Mouse (Mus musculus) layer of hippocampus, adult 2 months (tissue): ENCODE data around the gene Tln2. TPM values are rescaled to one million over a fixed set of nuclear protein-coding genes. Genes with fewer than 3 reads are reported as not detected.

ENCODE experiments used
- DNase-seq, 2 experiments: peaks; one replicate each; pipeline ENCODE4 v3.0.0; 2022; ENCODE audit warnings: low spot score in 2 of 2
- H3K27ac ChIP-seq: fragments of 200-600 bp; 2 replicates; pipeline ENCODE4 v1.8.1; 2022
- H3K4me3 ChIP-seq: fragments of 200-600 bp; 2 replicates; pipeline ENCODE4 v1.8.1; 2022; ENCODE audit warnings: mild to moderate bottlenecking
- CTCF ChIP-seq: fragments of 200-600 bp; conservative IDR thresholded peaks from 2 replicates; pipeline ENCODE4 v1.8.1; 2022; ENCODE audit warnings: antibody characterized with exemption, mild to moderate bottlenecking, moderate library complexity
- total RNA-seq, 2 experiments: library from RNA; stranded (reverse); gene quantifications; 2 replicates each; pipeline ENCODE4 v1.2.3; 2021

Tln2 gene
- total RNA-seq, 2 experiments from 2014 or later = 95.2 to 101 TPM

DNA sequence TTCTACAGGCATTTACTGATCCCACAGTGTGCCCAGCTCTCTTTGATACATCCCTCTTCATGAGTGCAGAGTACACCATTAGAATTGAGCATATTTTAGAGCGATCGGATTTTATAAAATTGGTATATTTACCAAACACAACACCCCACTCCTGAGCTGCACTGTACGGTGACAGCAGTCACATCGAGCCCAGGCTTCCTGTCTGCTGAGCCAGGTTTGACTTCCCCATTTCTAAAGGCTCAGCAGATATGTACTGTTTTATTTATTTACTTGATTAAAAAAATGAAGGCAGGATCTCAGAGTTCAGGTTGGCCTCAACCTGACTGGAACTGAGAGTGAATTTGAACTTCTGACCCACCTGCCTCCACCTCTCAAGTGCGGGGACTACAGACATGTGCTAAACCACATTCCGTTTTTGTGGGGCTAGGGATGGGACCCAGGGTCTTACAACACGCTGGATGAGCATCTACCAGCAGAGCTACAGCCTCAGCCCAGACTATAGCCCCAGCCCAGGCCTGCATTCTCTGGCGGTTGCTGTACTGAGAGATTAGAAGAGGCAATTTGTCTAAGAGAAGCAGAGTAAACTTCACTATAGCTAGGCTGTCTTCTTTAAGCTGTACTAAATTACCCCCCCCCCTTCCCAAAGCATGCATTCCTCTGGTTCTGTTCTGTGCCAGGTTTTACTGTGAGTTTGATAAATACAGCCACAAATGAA is 292.1 kb downstream of the Tln2 start:
- no peak for DNase-seq
- Histone ChIP-seq H3K4me3 (no peak overlapping the region), H3K27ac (no peak overlapping the region)
- no peak for TF ChIP-seq CTCF

- TF ChIP-seq CTCF = no peak
- H3K27ac ChIP-seq = peak overlapping the region; percentile 21; the same call in 1 of the 2 replicates
- DNase-seq = peak in 1 of 2 experiments; percentile 39
- H3K4me3 ChIP-seq = no peak overlapping the region
Observed at GRCm38 (mm10) chr9:67265513-67265912, 294.0 kb downstream of the Tln2 start.

DNA sequence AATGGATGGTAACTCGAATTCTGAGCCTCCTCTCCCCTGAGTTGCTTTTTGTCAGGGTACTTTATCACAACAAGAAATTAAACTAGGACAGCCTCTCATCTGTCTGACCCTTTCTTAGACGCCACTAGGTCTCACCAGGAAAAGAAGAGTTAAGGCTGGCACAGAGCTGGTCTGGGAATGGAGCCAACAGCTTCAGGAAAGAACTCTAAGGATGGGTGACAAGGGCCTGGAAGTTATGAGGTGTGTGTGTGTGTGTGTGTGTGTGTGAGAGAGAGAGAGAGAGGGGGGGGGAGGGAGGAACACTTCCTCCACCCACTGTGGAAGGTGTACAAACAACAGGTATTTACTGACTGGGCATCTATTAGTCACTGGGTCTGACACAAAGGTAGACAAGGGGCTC is 294.6 kb downstream of the Tln2 start:
- Histone ChIP-seq H3K27ac (no peak overlapping the region; the same call in 1 of the 2 replicates), H3K4me3 (no peak overlapping the region)
- TF ChIP-seq CTCF = no peak
- no peak for DNase-seq

DNA sequence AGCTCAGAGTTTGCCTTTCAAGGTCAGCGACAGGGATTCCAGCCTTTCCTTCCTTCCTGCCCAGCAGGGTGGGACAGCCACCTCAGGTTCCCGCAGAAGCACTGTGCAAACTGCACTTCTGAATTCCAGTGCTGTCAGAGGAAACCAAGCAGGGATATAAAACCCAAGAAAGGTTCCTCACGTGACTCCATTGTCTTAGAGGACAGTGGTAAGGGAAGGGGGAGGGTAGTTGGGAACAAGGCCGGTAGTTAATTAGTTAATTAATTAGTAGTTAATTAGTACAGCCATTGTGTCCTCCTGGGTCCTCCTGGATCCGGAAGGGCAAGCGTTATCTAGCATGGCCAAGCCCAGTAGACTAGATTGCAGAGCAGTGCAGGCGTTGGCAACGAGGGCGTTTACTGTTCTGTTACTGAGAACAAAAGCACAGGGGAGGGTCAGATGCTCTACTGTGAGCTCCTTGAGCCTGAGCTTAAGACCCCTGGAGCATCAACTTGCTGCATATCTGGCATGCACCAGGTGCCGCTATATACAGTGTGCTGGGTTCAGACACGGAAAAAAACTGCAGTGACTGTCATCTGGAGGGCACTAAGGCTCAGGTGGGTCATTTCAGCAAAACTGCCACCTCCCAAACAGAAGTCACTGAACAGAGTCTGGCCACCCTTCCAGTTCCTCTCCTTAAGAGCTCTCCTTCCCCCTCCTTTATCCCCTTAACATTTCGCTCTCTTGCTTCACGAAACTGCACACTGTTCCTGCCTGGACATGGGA is 298.5 kb downstream of the Tln2 start:
- TF ChIP-seq CTCF = no peak
- no peak overlapping the region for H3K27ac ChIP-seq
- DNase-seq = no peak
- no peak overlapping the region for H3K4me3 ChIP-seq

GRCm38 (mm10) chr9:67250141-67250540 is 309.4 kb downstream of the Tln2 start:
- no peak overlapping the region for H3K4me3 ChIP-seq
- no peak overlapping the region for H3K27ac ChIP-seq
- DNase-seq = no peak
- no peak for TF ChIP-seq CTCF

- Histone ChIP-seq H3K4me3 (no peak overlapping the region), H3K27ac (no peak overlapping the region)
- no peak for TF ChIP-seq CTCF
- no peak for DNase-seq
Observed at GRCm38 (mm10) chr9:67247365-67247950, 312.0 kb downstream of the Tln2 start.

- Histone ChIP-seq H3K27ac (no peak overlapping the region), H3K4me3 (no peak overlapping the region)
- no peak for DNase-seq
- TF ChIP-seq CTCF = peak; percentile 63
Observed at GRCm38 (mm10) chr9:67245265-67245664, 314.2 kb downstream of the Tln2 start.

GRCm38 (mm10) chr9:67241683-67242082 is 317.8 kb downstream of the Tln2 start:
- DNase-seq = no peak
- H3K4me3 ChIP-seq = no peak overlapping the region
- no peak overlapping the region for H3K27ac ChIP-seq
- no peak for TF ChIP-seq CTCF

DNA sequence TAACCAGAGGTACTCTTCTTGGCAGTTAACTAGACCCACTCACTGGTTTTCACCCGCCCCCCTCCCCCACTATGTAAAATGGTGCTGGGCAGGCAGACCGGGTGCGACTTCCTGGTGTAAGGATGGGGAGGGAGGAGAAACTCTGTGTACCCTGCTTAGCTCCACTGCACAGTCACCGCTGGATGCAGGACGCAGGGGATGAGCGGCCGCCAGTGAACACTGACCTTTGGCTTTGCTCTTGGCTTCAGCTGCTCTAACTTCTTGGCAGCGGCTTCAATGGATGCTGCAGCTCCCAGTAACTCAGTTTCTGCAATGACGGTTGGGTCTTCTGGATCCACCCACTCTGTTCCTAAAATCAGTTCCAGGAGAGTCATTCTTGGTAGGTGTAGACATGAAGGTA is 319.0 kb downstream of the Tln2 start:
- Histone ChIP-seq H3K4me3 (no peak overlapping the region), H3K27ac (no peak overlapping the region)
- no peak for TF ChIP-seq CTCF
- DNase-seq = no peak

GRCm38 (mm10) chr9:67236987-67237386 is 322.5 kb downstream of the Tln2 start:
- no peak for DNase-seq
- no peak for TF ChIP-seq CTCF
- no peak overlapping the region for H3K27ac ChIP-seq
- no peak overlapping the region for H3K4me3 ChIP-seq

- no peak overlapping the region for H3K4me3 ChIP-seq
- no peak for TF ChIP-seq CTCF
- H3K27ac ChIP-seq = no peak overlapping the region
- no peak for DNase-seq
Observed at GRCm38 (mm10) chr9:67235441-67236217, 323.9 kb downstream of the Tln2 start.

DNA sequence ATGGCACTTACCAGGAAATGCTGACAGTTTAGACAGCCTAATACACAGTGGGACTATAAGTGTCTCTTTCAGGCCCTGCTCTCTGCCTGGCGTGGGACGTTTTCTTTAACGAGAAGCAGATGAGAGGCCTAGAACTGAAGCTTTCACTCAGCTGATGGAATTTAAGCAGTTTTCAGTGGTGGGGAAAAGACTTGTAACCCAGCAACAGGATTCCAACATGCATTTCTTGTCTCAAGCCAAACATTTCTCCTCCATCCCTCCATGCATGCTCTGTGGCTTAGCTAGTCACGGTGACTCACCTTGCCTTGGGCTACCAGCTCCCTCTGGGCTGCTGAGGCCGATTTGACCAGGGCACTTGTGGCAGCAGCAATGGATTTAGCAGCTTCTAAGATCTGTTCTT is 330.5 kb downstream of the Tln2 start:
- no peak for DNase-seq
- no peak for TF ChIP-seq CTCF

GRCm38 (mm10) chr9:67220388-67220787 is 339.1 kb downstream of the Tln2 start:
- peak; percentile 78 for TF ChIP-seq CTCF
- peak in 1 of 2 experiments; percentile 18 for DNase-seq
- H3K4me3 ChIP-seq = no peak overlapping the region
- H3K27ac ChIP-seq = no peak overlapping the region

More for the DNA sequence above, 330.5 kb downstream of the Tln2 start:
- H3K4me3 ChIP-seq = no peak overlapping the region
- H3K27ac ChIP-seq = no peak overlapping the region
